Mouse (Mus musculus) lung, postnatal 14 days (tissue): ENCODE results near the gene Srr.

Experiments
- DNase-seq: peaks from one replicate; pipeline ENCODE4 v3.0.0; 2021

The Srr gene

GRCm38 (mm10) chr11:74902416-74902815 is 23.3 kb downstream of the Srr start:
- DNase-seq: no peak

- DNase-seq: no peak
Measured at GRCm38 (mm10) chr11:74901555-74901954, 24.2 kb downstream of the Srr start.

DNA sequence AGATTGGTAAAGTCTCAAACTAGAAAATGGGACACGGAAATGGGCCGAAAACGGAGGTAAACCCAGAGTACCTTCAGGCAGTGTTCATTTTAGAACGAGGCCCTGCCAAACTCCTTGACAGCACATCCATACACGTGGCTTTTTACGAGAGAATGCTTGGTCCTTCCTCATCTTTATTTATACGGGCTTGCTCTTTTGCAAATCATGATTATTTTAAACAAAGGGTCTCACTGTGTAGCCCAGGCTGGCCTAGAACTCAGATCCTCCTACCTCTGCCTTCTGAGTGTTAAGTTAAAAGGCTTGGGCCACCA is 27.3 kb downstream of the Srr start:
- no peak for DNase-seq

GRCm38 (mm10) chr11:74897678-74898516 is 27.9 kb downstream of the Srr start, which contains the start of gene Tsr1:
Tsr1 (plus strand) TSS chr11:74898071.
- peak; percentile 90 for DNase-seq

- peak; percentile 67 for DNase-seq
Measured at GRCm38 (mm10) chr11:74896901-74897677, 28.7 kb downstream of the Srr start, which contains the start of gene Sgsm2. Sgsm2 (minus strand) TSS chr11:74897060.

DNA sequence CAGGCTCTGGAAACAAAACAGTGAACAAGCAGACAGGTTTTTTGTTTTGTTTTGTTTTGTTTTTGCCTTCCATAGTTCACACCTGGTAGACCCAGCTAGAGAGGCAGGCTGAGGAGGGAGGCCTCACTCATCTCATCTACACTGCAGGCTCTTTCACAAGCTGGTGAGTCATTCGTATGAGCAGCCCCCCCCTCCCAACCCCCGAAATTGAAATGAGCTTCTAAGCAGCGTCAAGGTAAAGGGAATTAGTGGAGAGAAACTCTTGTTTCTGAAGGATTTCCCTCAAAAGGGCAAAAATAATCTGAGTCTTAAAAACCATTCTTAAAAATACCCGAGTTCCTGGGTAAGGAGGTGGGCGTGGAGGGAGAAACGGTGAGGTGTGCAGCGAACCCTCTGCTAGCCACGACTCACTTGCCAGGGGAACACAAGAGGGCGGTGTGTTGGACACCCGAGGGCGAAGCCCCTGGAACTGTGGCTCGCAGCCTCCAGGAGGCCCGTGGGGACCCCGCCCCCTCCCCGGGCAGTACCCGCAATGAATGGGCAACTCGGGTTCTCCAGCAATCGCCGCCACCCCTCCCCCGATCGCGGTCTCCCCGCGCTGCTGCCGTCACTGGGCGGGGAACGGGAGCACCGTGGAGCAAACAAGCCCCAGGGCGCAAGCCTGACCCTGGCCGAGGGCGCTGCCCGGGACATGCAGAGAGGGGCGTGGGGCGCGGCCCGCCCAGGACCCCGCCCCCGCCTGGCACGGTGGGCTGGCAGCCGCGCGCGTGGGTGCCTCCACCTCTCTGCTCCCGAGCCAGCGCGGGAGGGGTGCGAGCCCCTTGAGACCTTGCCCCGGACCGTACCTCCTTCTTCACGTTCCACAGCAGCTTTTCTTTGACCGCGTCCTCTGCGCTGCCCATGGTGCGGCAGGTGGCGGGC is 29.5 kb downstream of the Srr start:
- DNase-seq: peak; percentile 57

- DNase-seq: no peak
Measured at GRCm38 (mm10) chr11:74894619-74895018, 31.1 kb downstream of the Srr start.

- DNase-seq: no peak
Measured at GRCm38 (mm10) chr11:74883098-74883497, 42.6 kb downstream of the Srr start.

DNA sequence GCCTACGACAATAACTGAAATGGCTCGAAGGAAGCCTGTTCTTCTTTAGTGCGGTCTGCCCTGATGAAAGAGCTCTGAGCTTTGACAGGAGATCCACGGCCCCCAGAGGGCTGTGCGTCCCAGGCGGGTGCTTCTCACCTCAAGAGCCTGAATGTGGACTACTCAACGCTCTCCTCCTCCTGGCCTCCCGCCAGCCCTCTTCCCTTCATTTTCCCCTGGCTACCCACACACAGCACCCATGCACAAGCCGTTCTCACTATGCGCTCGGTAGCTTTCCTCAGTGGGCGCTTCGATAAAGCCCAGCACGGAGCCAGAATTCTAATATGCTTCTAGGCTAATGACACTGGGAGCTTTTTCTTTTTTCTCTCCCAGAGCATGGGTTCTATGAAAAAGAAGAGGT is 43.8 kb downstream of the Srr start:
- DNase-seq: no peak

- DNase-seq: no peak
Measured at GRCm38 (mm10) chr11:74880999-74881398, 44.7 kb downstream of the Srr start.

- peak; percentile 36 for DNase-seq
Measured at GRCm38 (mm10) chr11:74876801-74877200, 48.9 kb downstream of the Srr start.

DNA sequence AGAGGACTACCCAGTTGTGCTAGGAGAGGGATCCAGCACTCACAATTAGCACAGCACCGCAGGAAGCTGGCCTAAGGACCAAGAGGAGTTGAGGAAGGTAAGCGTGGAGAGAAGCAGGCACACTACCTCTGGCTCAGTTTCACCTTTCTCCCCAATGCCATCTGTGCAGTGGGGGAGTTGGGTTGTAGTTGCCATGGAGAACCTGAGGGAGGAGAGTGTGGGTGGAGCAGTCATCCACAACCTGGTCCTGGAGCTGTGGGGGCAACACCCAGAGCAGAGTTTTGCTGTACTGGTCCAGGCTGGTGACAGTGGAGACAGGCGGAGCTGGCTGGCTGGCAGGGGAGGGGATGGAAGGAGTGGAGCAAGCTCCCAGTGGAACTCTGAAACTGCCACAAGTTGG is 51.1 kb downstream of the Srr start:
- DNase-seq: no peak

DNA sequence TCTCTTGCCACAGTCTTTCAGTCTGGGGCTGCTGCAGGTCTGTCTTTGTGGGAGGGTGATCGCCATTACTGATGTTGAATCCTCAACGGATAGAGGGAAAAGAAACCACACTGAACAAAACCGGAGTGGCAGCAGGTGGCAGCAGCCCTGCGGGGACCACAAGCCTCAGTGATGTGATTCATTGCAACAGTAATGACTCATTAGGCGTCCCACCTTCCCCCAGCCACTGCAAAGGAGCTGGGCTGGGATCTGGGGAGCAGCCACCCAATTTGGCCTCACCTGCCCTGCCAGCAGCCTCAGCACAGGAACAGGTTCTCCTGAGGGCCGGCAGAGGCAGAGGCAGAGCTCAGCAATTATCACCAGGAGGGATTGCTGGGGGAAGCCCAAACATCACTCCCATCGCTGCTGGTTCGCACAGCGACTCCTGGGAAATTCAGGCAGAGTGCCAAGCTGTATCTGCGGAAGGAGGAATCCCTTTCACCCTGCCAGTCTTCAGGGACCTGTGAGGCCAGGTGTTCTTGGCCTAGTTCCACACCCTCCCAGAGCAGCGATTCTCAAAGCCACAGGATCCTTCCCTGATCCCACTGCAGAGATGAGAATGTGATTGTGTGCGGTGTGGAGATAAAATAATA is 54.6 kb downstream of the Srr start:
- peak; percentile 26 for DNase-seq

DNA sequence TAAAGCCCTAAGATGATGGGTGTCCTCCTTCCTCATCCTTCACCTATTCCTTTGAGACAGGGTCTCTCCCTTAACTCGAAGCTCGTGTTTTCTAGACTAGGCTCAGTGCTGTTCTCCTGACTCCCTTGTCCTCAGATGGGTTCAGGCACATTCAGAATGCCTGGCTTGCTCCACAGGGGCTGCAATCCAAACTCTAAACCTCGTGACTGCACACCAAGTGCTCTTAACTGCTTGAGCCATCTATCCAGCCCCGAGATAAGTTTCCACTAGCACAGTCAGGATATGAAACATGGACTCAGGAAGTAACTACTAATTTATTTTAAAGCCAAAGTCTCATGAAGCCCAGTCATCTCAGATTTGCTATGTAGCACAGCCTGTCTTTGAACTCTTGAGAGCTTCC is 55.2 kb downstream of the Srr start:
- DNase-seq: no peak

- no peak for DNase-seq
Measured at GRCm38 (mm10) chr11:74869603-74870002, 56.1 kb downstream of the Srr start.

- DNase-seq: no peak
Measured at GRCm38 (mm10) chr11:74868046-74868760, 57.5 kb downstream of the Srr start.

- peak; percentile 9 for DNase-seq
Measured at GRCm38 (mm10) chr11:74867181-74867580, 58.6 kb downstream of the Srr start.

DNA sequence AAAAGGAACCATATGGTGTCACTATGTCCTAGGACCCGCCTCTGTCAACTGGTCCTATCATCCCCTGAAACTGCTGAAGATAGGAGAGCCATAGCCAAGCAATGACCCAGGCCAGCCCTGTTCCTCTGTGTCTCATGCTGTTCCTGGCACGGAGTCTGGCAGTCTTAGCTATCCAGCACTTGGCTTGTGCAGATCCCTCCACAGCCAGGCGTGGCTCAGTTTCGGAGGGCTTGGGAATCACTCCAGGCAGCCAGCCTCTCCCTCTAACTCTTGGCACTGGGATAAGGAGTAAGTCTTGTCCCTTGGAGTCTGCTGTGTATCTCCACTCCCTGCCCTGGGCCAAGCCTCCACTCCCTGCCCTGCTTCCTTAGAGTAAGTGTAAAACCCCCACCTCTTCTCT is 59.1 kb downstream of the Srr start:
- peak; percentile 75 for DNase-seq

GRCm38 (mm10) chr11:74865252-74865651 is 60.5 kb downstream of the Srr start:
- no peak for DNase-seq

DNA sequence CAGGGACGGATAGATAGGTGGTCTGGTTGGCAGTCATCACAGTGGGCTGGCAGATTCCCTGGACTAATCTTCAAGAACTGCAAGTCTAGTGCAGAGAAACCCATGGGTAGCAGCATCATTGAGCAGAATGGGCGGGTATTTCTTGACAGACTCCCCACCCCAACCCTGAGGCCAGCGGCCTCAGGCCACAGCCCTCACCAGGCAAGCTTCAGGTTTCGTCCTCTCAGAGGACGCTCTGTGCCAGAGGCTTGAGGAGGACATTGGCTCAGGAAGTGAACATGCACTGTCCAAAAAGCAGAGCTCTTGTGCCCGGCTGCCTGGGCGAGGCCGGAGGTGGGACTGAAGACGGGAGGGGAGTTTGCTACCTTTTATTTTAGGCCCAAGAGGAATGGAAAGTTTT is 61.3 kb downstream of the Srr start:
- DNase-seq: no peak

DNA sequence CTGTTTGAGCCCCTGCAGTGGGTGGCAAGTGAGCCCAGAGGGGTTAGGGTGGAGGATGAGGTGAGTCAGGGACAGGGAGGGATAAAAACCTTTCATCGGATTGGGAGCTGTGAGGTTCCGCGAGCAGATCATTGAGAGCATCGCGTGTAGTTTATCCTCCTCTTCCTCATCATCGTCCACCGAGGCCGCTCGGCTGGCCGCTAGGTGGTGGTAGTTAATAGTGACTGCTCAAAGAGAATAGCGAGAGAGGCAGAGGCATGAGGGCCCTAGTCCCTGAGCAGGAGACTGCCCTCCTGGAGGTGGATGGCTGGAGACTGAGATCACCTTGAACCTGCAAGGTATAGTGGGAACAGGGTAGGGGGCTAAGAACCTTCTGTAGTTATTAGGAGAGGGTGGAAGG is 62.3 kb downstream of the Srr start:
- peak; percentile 53 for DNase-seq

DNA sequence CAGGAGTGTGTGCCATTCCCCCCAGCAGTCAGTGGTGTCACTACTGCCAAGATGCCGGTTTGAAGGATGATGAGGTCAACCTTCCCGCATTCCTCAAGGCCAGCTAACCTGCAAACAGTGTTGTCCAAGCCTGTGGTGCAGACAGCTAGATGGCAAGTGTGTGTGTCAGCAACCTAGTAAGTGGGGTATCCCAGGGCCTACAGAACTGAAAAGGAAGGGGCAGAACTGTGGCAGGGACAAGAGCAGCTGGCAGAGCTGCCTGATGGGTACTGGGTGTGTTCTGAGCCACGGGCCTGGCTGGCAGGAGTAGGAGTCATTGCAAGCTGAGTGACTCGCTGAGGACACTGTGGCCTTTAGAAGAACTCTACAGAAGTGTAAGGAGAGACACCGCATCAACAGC is 63.6 kb downstream of the Srr start:
- no peak for DNase-seq
